Mouse (Mus musculus): ENCODE data around the gene Spint2. TPM values are rescaled to one million over a fixed set of nuclear protein-coding genes. Genes with fewer than 3 reads are reported as not detected.
"Not testable (repeated sequence)": the region's sequence is repeated elsewhere in the genome, so short reads cannot be mapped to it uniquely, and the experiment has no call there.

The Spint2 gene
- total and polyA plus RNA-seq, 3 experiments, result 4.1 to 29.1 TPM; not detected in 1

- peak; percentile 83 for TF ChIP-seq ZNF384 (IDR thresholded peaks at IDR 0.05; ENCODE audit: low read depth, low read length)
- TF ChIP-seq SIN3A (IDR thresholded peaks at IDR 0.05; ENCODE audit: low read length), result peak; percentile 63; the same call in 1 of the 2 replicates
- no peak for TF ChIP-seq BHLHE40 (IDR thresholded peaks at IDR 0.05; ENCODE audit: low read depth, low read length)
- no peak for TF ChIP-seq POLR2AphosphoS2 (IDR thresholded peaks at IDR 0.05; ENCODE audit: low read depth, low read length)
- peak; percentile 85 for TF ChIP-seq ELF1 (IDR thresholded peaks at IDR 0.05; ENCODE audit: low read depth, low read length)
- peak; percentile 36; the same call in 1 of the 2 replicates for TF ChIP-seq POLR2A (IDR thresholded peaks at IDR 0.05; ENCODE audit: low read depth, low read length)
- Histone ChIP-seq H3K27me3 (replicated peaks) (no peaks in the 10 kb centered on the region), H3K79me2 (replicated peaks; ENCODE audit: control insufficient read depth, extremely low read depth, insufficient read depth, poor library complexity, severe bottlenecking) (no peaks in the 10 kb centered on the region), H3K4me2 (ENCODE audit: insufficient read depth, low read depth, poor library complexity, severe bottlenecking) (peak overlapping the region; percentile 9), H3K36me3 (replicated peaks in 1 of 2; ENCODE audit: control insufficient read depth in 1 of 2, insufficient read depth in 1 of 2, low read length in 1 of 2) (no peaks in the 10 kb centered on the region), H3K27ac (ENCODE audit: insufficient read depth, low read depth) (peak overlapping the region; percentile 47), H3K4me1 (ENCODE audit: control insufficient read depth in 1 of 2, insufficient read depth in 2 of 2) (peaks cover 0 to 10% of the 10 kb centered on the region in 2 experiments; a peak in 2 of 4 replicates), H3K9me3 (replicated peaks; ENCODE audit: low read length) (peaks cover 5% of the 10 kb centered on the region), H3K4me3 (replicated peaks in 1 of 3; ENCODE audit: low read depth in 2 of 3, low read length in 2 of 3, poor library complexity in 1 of 3) (peak overlapping the region; percentile 40 to 52 (median 52)), H3K9ac (ENCODE audit: insufficient read depth, low read depth) (0 out of 2 replicates have a peak overlapping the region, but pooled peaks have one; percentile 1)
- in situ Hi-C loops (cut with MboI; ENCODE audit: low pct_ligation_motif_present, low pct_unique_long_range_greater_than_20kb, low sequenced_read_pairs), result loop anchor here (5.0 kb wide), 1 partner anchor 36 kb away; the partner anchor contains the start of gene 2200002D01Rik
- dilution Hi-C loops (cut with MboI; ENCODE audit: extremely low pct_ligation_motif_present, extremely low pct_unique_long_range_greater_than_20kb, low sequenced_read_pairs), result no loop called here
- DNase-seq (ENCODE audit: extremely low read depth), result peak; percentile 94
Observed at GRCm38 (mm10) chr7:29211415-29212198, 70.1 kb downstream of the Spint2 start.

- H3K36me3 ChIP-seq (replicated peaks in 1 of 2; ENCODE audit: control insufficient read depth in 1 of 2, insufficient read depth in 1 of 2, low read length in 1 of 2); H3K9me3 ChIP-seq (replicated peaks; ENCODE audit: low read length); H3K27me3 ChIP-seq (replicated peaks); H3K79me2 ChIP-seq (replicated peaks; ENCODE audit: control insufficient read depth, extremely low read depth, insufficient read depth, poor library complexity, severe bottlenecking); dilution Hi-C loops (cut with MboI; ENCODE audit: extremely low pct_ligation_motif_present, extremely low pct_unique_long_range_greater_than_20kb, low sequenced_read_pairs): not testable (repeated sequence)
- Histone ChIP-seq H3K27ac (ENCODE audit: insufficient read depth, low read depth) (peak overlapping the region; percentile 47), H3K4me1 (ENCODE audit: control insufficient read depth in 1 of 2, insufficient read depth in 2 of 2) (peaks cover 0 to 10% of the 10 kb centered on the region in 2 experiments; a peak in 2 of 4 replicates), H3K9ac (ENCODE audit: insufficient read depth, low read depth) (0 out of 2 replicates have a peak overlapping the region, but pooled peaks have one; percentile 1), H3K4me2 (ENCODE audit: insufficient read depth, low read depth, poor library complexity, severe bottlenecking) (peak overlapping the region; percentile 9), H3K4me3 (replicated peaks in 1 of 3; ENCODE audit: low read depth in 2 of 3, low read length in 2 of 3, poor library complexity in 1 of 3) (peak overlapping the region; percentile 40 to 52 (median 52))
- in situ Hi-C loops (cut with MboI; ENCODE audit: low pct_ligation_motif_present, low pct_unique_long_range_greater_than_20kb, low sequenced_read_pairs), result loop anchor here (5.0 kb wide), 1 partner anchor 36 kb away; the partner anchor contains the start of gene 2200002D01Rik
- peak; percentile 60 for DNase-seq (ENCODE audit: extremely low read depth)
Observed at GRCm38 (mm10) chr7:29211013-29211412, 70.7 kb downstream of the Spint2 start.

Other genes with a start within 250 kb of the Spint2 start
- gene Ryr1, start 156.7 kb downstream of the Spint2 start, total RNA-seq (2012; rRNA removed), result 0.63 and 0.68 TPM in 2 replicates
- gene Ryr1, start 156.7 kb downstream of the Spint2 start, total RNA-seq (2014; rRNA removed), result 0.43 TPM in 2 replicates
- gene Ryr1, start 156.7 kb downstream of the Spint2 start, polyA plus RNA-seq (2012; ENCODE audit: insufficient read length, low read depth), result 0.86 and 1.1 TPM in 2 replicates
- 0.88 and 1.4 TPM in 2 replicates for gene Rasgrp4, start 147.1 kb downstream of the Spint2 start, total RNA-seq (2012; rRNA removed)
- 0.26 and 0.58 TPM in 2 replicates for gene Rasgrp4, start 147.1 kb downstream of the Spint2 start, total RNA-seq (2014; rRNA removed)
- gene Rasgrp4, start 147.1 kb downstream of the Spint2 start, polyA plus RNA-seq (2012; ENCODE audit: insufficient read length, low read depth), result 2.9 and 3.2 TPM in 2 replicates
- gene Fam98c, start 125.7 kb downstream of the Spint2 start, total RNA-seq (2012; rRNA removed), result 13.8 and 14.5 TPM in 2 replicates
- 13.0 and 14.1 TPM in 2 replicates for gene Fam98c, start 125.7 kb downstream of the Spint2 start, total RNA-seq (2014; rRNA removed)
- 15.2 and 17.9 TPM in 2 replicates for gene Fam98c, start 125.7 kb downstream of the Spint2 start, polyA plus RNA-seq (2012; ENCODE audit: insufficient read length, low read depth)
- 0.30 and 0.38 TPM in 2 replicates for gene Ggn, start 111.7 kb downstream of the Spint2 start, total RNA-seq (2012; rRNA removed)
- gene Ggn, start 111.7 kb downstream of the Spint2 start, total RNA-seq (2014; rRNA removed), result 0.13 TPM in 1 of 2 replicates, not detected in the other
- gene Ggn, start 111.7 kb downstream of the Spint2 start, polyA plus RNA-seq (2012; ENCODE audit: insufficient read length, low read depth), result 1.0 and 1.5 TPM in 2 replicates
- gene Spred3, start 111.5 kb downstream of the Spint2 start, total RNA-seq (2012; rRNA removed), result 2.2 and 3.3 TPM in 2 replicates
- 1.2 and 1.6 TPM in 2 replicates for gene Spred3, start 111.5 kb downstream of the Spint2 start, total RNA-seq (2014; rRNA removed)
- 6.0 and 6.6 TPM in 2 replicates for gene Spred3, start 111.5 kb downstream of the Spint2 start, polyA plus RNA-seq (2012; ENCODE audit: insufficient read length, low read depth)
- gene Psmd8, start 101.2 kb downstream of the Spint2 start, total RNA-seq (2012; rRNA removed), result 321 and 335 TPM in 2 replicates
- 455 and 479 TPM in 2 replicates for gene Psmd8, start 101.2 kb downstream of the Spint2 start, total RNA-seq (2014; rRNA removed)
- 308 and 348 TPM in 2 replicates for gene Psmd8, start 101.2 kb downstream of the Spint2 start, polyA plus RNA-seq (2012; ENCODE audit: insufficient read length, low read depth)
- 0.38 and 0.93 TPM in 2 replicates for gene Catsperg1, start 67.9 kb downstream of the Spint2 start, total RNA-seq (2012; rRNA removed)
- 0.68 and 0.72 TPM in 2 replicates for gene Catsperg1, start 67.9 kb downstream of the Spint2 start, total RNA-seq (2014; rRNA removed)
- 1.4 and 2.0 TPM in 2 replicates for gene Catsperg1, start 67.9 kb downstream of the Spint2 start, polyA plus RNA-seq (2012; ENCODE audit: insufficient read length, low read depth)
- 4.0 TPM in 2 replicates for gene Kcnk6, start 49.4 kb downstream of the Spint2 start, total RNA-seq (2012; rRNA removed)
- gene Kcnk6, start 49.4 kb downstream of the Spint2 start, total RNA-seq (2014; rRNA removed), result 1.2 and 2.2 TPM in 2 replicates
- gene Kcnk6, start 49.4 kb downstream of the Spint2 start, polyA plus RNA-seq (2012; ENCODE audit: insufficient read length, low read depth), result 1.2 and 1.9 TPM in 2 replicates
- gene Yif1b, start 43.6 kb downstream of the Spint2 start, total RNA-seq (2012; rRNA removed), result 84.2 and 99.4 TPM in 2 replicates
- gene Yif1b, start 43.6 kb downstream of the Spint2 start, total RNA-seq (2014; rRNA removed), result 61.6 and 69.4 TPM in 2 replicates
- 61.0 and 63.0 TPM in 2 replicates for gene Yif1b, start 43.6 kb downstream of the Spint2 start, polyA plus RNA-seq (2012; ENCODE audit: insufficient read length, low read depth)
- gene 2200002D01Rik, start 33.4 kb downstream of the Spint2 start, total RNA-seq (2012; rRNA removed), result 3.7 and 5.8 TPM in 2 replicates
- gene 2200002D01Rik, start 33.4 kb downstream of the Spint2 start, total RNA-seq (2014; rRNA removed), result not detected in 2 replicates
- gene 2200002D01Rik, start 33.4 kb downstream of the Spint2 start, polyA plus RNA-seq (2012; ENCODE audit: insufficient read length, low read depth), result not detected in 2 replicates
- not detected in 2 replicates for gene Ppp1r14a, start 7.4 kb upstream of the Spint2 start, total RNA-seq (2012; rRNA removed)
- not detected in 2 replicates for gene Ppp1r14a, start 7.4 kb upstream of the Spint2 start, total RNA-seq (2014; rRNA removed)
- not detected in 2 replicates for gene Ppp1r14a, start 7.4 kb upstream of the Spint2 start, polyA plus RNA-seq (2012; ENCODE audit: insufficient read length, low read depth)
- 1.3 and 3.0 TPM in 2 replicates for gene Dpf1, start 22.0 kb upstream of the Spint2 start, total RNA-seq (2012; rRNA removed)
- gene Dpf1, start 22.0 kb upstream of the Spint2 start, total RNA-seq (2014; rRNA removed), result 0.35 and 0.38 TPM in 2 replicates
- gene Dpf1, start 22.0 kb upstream of the Spint2 start, polyA plus RNA-seq (2012; ENCODE audit: insufficient read length, low read depth), result 0.97 and 1.9 TPM in 2 replicates
- 5.2 and 5.9 TPM in 2 replicates for gene Sipa1l3, start 236.7 kb upstream of the Spint2 start, total RNA-seq (2012; rRNA removed)
- 0.61 and 1.6 TPM in 2 replicates for gene Sipa1l3, start 236.7 kb upstream of the Spint2 start, total RNA-seq (2014; rRNA removed)
- 7.2 and 8.8 TPM in 2 replicates for gene Sipa1l3, start 236.7 kb upstream of the Spint2 start, polyA plus RNA-seq (2012; ENCODE audit: insufficient read length, low read depth)